Mouse (Mus musculus): ENCODE measurements around the gene Gstz1.

DNA sequence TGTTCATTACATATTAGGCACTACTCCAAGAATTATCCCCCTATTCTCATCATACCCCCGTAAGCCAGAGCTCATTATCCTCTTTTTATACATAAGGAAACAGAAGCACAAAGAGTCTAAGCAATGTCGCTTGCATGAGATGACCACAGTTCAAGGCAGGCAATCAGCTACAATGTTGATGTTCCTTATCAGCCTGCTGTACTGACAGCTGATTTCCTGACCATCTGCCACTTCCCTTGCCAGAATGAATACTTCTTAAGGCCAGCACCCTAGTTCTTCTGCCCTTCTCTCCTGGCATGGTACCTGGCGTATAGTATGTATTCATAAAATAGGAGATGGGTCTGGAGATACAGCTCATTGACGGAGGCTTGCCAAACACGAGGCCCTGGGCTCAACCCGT is 14.8 kb upstream of the Gstz1 start:
- TF ChIP-seq POLR2A (IDR thresholded peaks at IDR 0.05; ENCODE audit: low read depth, low read length) (no peak), CTCF (conservative IDR thresholded peaks at IDR 0.05; ENCODE audit: insufficient read depth, insufficient read length, low read depth, low read length) (no peak)
